Mouse (Mus musculus) Patski (cell line): ENCODE measurements at regions not wholly inside any gene's neighbourhood (a gene's known extent, or its start where the extent isn't known, plus 50 kb on each side); places are given as distances from the start of the nearest gene placed in this dataset.

Source experiments
- ATAC-seq: fragments of 100-300 bp; one replicate; pipeline ENCODE4 v1.8.0; 2021
- CTCF ChIA-PET: fragments of 350-600 bp; sonication (Branson Sonifier 250); formaldehyde crosslinking; loops from one replicate; lab custom pipeline; 2022; ENCODE audit warnings: inconsistent platforms; lab: Charles Lee
- POLR2A ChIA-PET: fragments of 350-600 bp; sonication (Branson Sonifier 250); formaldehyde crosslinking; loops from one replicate; lab custom pipeline; 2022; ENCODE audit warnings: antibody characterized with exemption, inconsistent platforms; lab: Charles Lee
- DNase-seq: peaks from one replicate; pipeline ENCODE4 v3.0.0-alpha.2; 2011; ENCODE audit warnings: low read depth, low spot score
- H3K27me3 ChIP-seq: fragments of 371-371 bp; one replicate; pipeline ENCODE4 v1.5.1; 2021
- CTCF ChIP-seq: fragments of 100-300 bp; IDR thresholded peaks from one replicate; pipeline ENCODE4 v1.5.1; 2021
- in situ Hi-C: fragments of 300-500 bp; cut with MboI; formaldehyde crosslinking; loops from 3 replicates; pipeline ENCODE4 v1.11.1; 2018; ENCODE audit warnings: low pct_unique_long_range_greater_than_20kb, mixed read lengths

GRCm38 (mm10) chr7:95558589-95558988 is 612.5 kb upstream of the Tenm4 start:
- peaks cover 10% of the 10 kb centered on the region for H3K27me3 ChIP-seq
- ChIA-PET POLR2A (no interaction called here), CTCF (interaction anchor here (1.2 kb wide), 1 partner anchor 9 kb away, joined by 3 read pairs; no protein-coding TSS in a partner anchor)
- in situ Hi-C loops: no loop called here
- DNase-seq (no peak), ATAC-seq (no peak)
- no peak for TF ChIP-seq CTCF

GRCm38 (mm10) chr7:95578633-95579032 is 592.4 kb upstream of the Tenm4 start:
- ChIA-PET CTCF (interaction anchor here (1.2 kb wide), 1 partner anchor 9 kb away, joined by 4 read pairs; no protein-coding TSS in a partner anchor), POLR2A (no interaction called here)
- in situ Hi-C loops: no loop called here
- ATAC-seq (no peak), DNase-seq (no peak)
- peaks cover 5% of the 10 kb centered on the region for H3K27me3 ChIP-seq
- TF ChIP-seq CTCF: no peak

GRCm38 (mm10) chr7:95581325-95581724 is 589.7 kb upstream of the Tenm4 start:
- CTCF ChIA-PET: no interaction called here
- DNase-seq (no peak), ATAC-seq (no peak)
- peaks cover 5% of the 10 kb centered on the region for H3K27me3 ChIP-seq
- in situ Hi-C loops: no loop called here
- POLR2A ChIA-PET: no interaction called here
- no peak for TF ChIP-seq CTCF

DNA sequence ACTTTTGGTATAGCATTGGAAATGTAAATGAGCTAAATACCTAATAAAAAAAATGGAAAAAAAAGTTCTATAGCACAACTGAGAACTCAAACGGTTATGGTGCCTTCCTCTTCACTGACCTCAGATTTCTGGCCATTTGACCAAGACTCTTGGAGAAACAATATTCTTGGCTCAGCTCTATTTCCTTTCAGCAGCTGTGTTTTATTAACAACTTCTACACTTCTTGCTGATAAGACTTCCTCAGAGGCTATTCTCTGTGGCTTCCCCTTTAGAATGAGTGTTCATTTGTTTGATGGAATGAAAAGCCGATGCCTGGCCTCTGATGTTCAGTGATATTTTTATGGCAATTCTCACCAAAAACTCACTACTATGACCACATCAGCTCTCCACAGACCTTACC is 572.7 kb upstream of the Tenm4 start:
- ATAC-seq (no peak), DNase-seq (no peak)
- ChIA-PET POLR2A (interaction anchor here (0.9 kb wide), 1 partner anchor 242 kb away, joined by 3 read pairs; no protein-coding TSS in a partner anchor), CTCF (no interaction called here)
- no peaks in the 10 kb centered on the region for H3K27me3 ChIP-seq
- TF ChIP-seq CTCF: no peak
- in situ Hi-C loops: no loop called here

GRCm38 (mm10) chr7:95613736-95614135 is 557.3 kb upstream of the Tenm4 start:
- POLR2A ChIA-PET: no interaction called here
- in situ Hi-C loops: no loop called here

DNA sequence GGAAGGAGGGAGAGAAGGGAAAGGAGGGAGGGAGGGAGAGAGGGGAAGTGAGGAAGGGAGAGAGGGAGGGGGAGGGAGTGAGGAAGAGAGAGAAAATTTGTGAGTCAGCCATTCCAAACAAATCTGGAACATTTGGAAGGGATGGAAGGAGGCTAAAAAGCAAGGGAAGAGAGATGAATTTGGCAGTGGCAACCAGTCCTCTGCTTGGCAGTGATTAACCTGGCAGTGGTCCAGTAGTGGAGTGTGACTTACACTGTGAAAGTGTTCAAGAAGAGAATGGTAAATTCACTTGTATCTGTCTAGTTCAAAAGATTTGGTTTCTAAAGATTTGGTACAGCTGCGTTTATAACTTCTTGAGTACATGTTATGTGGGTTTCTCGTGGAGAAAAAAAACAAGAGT is 553.7 kb upstream of the Tenm4 start:
- TF ChIP-seq CTCF: no peak
- in situ Hi-C loops: no loop called here
- POLR2A ChIA-PET: no interaction called here
- no peaks in the 10 kb centered on the region for H3K27me3 ChIP-seq
- CTCF ChIA-PET: interaction anchor here (0.7 to 1.1 kb wide), 2 partner anchors 12 to 27 kb away, joined by 3 read pairs; no protein-coding TSS in a partner anchor
- ATAC-seq (no peak), DNase-seq (no peak)

More at GRCm38 (mm10) chr7:95613736-95614135, 557.3 kb upstream of the Tenm4 start:
- no peak for TF ChIP-seq CTCF
- CTCF ChIA-PET: interaction anchor here (1.3 kb wide), 1 partner anchor 10 kb away, joined by 3 read pairs; no protein-coding TSS in a partner anchor
- ATAC-seq (no peak), DNase-seq (no peak)
- no peaks in the 10 kb centered on the region for H3K27me3 ChIP-seq

- POLR2A ChIA-PET: no interaction called here
- no peak for DNase-seq
- no peak for TF ChIP-seq CTCF
- ATAC-seq: no peak
- H3K27me3 ChIP-seq: no peaks in the 10 kb centered on the region
- CTCF ChIA-PET: interaction anchor here (0.7 to 1.1 kb wide), 3 partner anchors 11 to 26 kb away, joined by 3 to 5 read pairs (median 3); no protein-coding TSS in a partner anchor
- in situ Hi-C loops: no loop called here
These were observed 552.9 kb upstream of the Tenm4 start for GRCm38 (mm10) chr7:95618170-95618569.

DNA sequence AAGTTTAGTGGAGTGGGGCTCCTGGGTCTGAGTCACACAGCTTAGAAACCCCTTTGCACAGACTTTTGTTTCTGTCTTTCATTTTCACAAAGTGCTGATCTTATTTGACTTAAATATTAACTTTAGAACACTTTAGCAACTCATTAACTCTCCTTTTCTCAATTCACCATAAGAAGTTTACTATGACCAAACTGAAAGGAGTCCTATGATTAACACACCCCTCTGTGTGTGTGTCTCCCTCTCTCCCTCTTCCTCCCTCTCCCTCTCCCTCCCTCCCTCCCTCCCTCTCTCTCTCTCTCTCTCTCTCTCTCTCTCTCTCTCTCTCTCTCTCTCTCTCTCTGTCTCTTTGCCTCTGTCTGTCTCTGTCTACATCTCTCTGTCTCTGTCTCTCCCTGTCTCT is 551.0 kb upstream of the Tenm4 start:
- in situ Hi-C loops: no loop called here
- POLR2A ChIA-PET: no interaction called here
- CTCF ChIA-PET: no interaction called here
- ATAC-seq (peak; percentile 60), DNase-seq (peak; percentile 38)
- no peak for TF ChIP-seq CTCF
- no peaks in the 10 kb centered on the region for H3K27me3 ChIP-seq

DNA sequence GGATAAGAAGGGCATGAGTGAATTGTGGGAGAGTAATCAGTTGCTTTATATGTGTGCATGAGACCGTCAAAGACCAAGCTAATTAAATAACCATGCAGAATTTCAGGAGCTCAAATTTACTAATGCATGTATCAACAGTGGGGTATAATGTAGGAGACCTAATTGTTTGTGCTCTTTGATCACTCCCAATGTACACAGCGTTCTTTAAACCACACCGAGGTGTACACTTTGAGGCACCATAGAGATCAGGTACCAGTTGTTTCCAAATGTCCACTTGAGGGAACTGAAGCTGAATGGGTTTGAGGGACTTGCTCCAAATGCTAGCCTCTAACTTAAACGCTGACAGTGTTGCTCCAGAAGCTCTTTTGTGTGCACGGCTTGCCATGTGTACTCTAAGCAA is 530.4 kb upstream of the Tenm4 start:
- TF ChIP-seq CTCF: no peak
- POLR2A ChIA-PET: no interaction called here
- no peak for ATAC-seq
- DNase-seq: no peak
- in situ Hi-C loops: no loop called here
- CTCF ChIA-PET: no interaction called here
- no peaks in the 10 kb centered on the region for H3K27me3 ChIP-seq

- CTCF ChIA-PET: no interaction called here
- ATAC-seq (no peak), DNase-seq (no peak)
- no peaks in the 10 kb centered on the region for H3K27me3 ChIP-seq
- POLR2A ChIA-PET: no interaction called here
- TF ChIP-seq CTCF: no peak
- in situ Hi-C loops: no loop called here
These were observed 496.7 kb upstream of the Tenm4 start for GRCm38 (mm10) chr7:95674319-95674718.

DNA sequence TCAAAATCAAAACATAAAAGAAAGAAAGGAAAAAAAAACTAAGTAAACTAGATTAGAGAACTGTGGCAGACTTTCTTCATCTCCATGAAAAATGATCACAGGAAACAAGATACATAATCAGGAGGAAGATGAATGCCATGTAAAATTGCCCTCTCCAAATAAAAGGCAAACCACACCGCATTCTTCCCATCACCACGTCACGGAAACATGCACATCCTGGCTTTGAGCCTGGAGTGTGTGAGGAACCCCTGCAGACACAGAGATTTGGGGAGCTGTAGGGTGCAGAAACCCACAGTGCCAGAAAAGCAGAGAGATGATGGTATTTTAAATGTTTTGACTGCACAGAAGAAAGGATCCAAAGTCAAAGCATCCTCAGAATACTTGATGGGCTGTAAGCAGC is 488.5 kb upstream of the Tenm4 start:
- ATAC-seq (no peak), DNase-seq (no peak)
- H3K27me3 ChIP-seq: no peaks in the 10 kb centered on the region
- CTCF ChIA-PET: interaction anchor here (0.6 to 1.5 kb wide), 2 partner anchors 14 to 71 kb away, joined by 3 to 6 read pairs; no protein-coding TSS in a partner anchor
- no peak for TF ChIP-seq CTCF
- POLR2A ChIA-PET: interaction anchor here (0.6 to 0.8 kb wide), 2 partner anchors 11 to 251 kb away, joined by 3 to 6 read pairs; no protein-coding TSS in a partner anchor
- in situ Hi-C loops: loop anchor here (25.0 kb wide), 2 partner anchors 105 to 180 kb away; no protein-coding TSS in a partner anchor
